ENCODE assay signal across 10 mouse cellular contexts in the genomic region with DNA sequence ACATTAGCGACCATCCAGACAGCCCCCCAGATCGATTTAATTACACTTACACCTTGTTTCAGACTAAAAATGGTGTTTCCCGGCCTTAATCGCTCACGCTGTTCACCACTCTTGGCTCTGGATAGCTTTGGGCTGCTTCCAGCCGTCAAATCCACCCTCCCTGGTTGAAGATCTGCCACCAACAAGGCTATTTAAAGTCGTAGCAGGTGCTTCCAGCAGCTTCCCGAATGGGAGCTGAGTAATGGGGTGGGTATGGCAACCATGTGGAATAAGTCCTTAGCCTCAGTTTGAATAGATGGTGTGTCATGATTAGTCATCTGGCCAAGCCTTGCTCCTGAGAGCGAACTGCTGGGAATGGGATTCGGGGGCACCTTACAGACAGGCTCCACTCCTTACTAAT.
DNase-seq lines count a peak whose midpoint lies in the region; ATAC-seq lines count a peak whose summit lies in the region.
"Had no signal": no experiment of that assay in that cellular context is flagged by ENCODE, and none has a peak within 500 bp of the region (broad histone marks: within the 10 kb centered on the region; RNA-seq: fewer than 3 reads in every experiment).

No protein-coding gene starts in this region.

- no peak overlapping the region for H3K4me2 ChIP-seq in heart, embryonic 12.5 days

- no peak overlapping the region for H3K9ac ChIP-seq in heart, embryonic 12.5 days
- H3K9ac ChIP-seq: liver, postnatal 0 days had no signal

- H3K4me3 ChIP-seq in heart, embryonic 12.5 days: no peak overlapping the region

- no peak for ATAC-seq in heart, embryonic 12.5 days (ENCODE audit: insufficient number of reproducible peaks, low FRiP score)
- no peak for ATAC-seq in megakaryocyte, adult 5-6 weeks (ENCODE audit: poor library complexity, severe bottlenecking)
- ATAC-seq in erythroblast, adult 5-6 weeks (replicated peaks; ENCODE audit: low FRiP score, poor library complexity, severe bottlenecking): no peak
- ATAC-seq: liver, postnatal 0 days had no signal

- DNase-seq in heart, adult 11 months: peak; percentile 93
- peak; percentile 80 to 85 for DNase-seq in cerebellum, postnatal 25 days
- peak; percentile 67 to 71 for DNase-seq in layer of hippocampus, postnatal 10 days (ENCODE audit: low spot score in 2 of 2)
- DNase-seq in right cerebral cortex, postnatal 14 days: peak; percentile 64
- DNase-seq in kidney, postnatal 14 days: no peak
- DNase-seq: kidney, adult 2 months; liver, postnatal 0 days had no signal

- 71% methylated on average over 10 of the region's 10 CpGs for WGBS in heart, embryonic 12.5 days

- H3K4me1 ChIP-seq in heart, embryonic 12.5 days (replicated peaks): no peaks in the 10 kb centered on the region

- no peaks in the 10 kb centered on the region for H3K9me3 ChIP-seq in heart, embryonic 12.5 days (replicated peaks)

- no peaks in the 10 kb centered on the region for H3K36me3 ChIP-seq in heart, embryonic 12.5 days

- H3K27ac ChIP-seq in heart, embryonic 12.5 days (ENCODE audit: poor library complexity, severe bottlenecking): no peak overlapping the region

- H3K27me3 ChIP-seq in heart, embryonic 12.5 days (replicated peaks): peaks cover 3% of the 10 kb centered on the region; the same call in 1 of the 2 replicates
